Mouse (Mus musculus) left cerebral cortex, postnatal 10 days (tissue): ENCODE results near the gene BC051142. TPM values are rescaled to one million over a fixed set of nuclear protein-coding genes. Genes with fewer than 3 reads are reported as not detected.

Experiments used
- DNase-seq, 2 experiments: peaks; one replicate each; pipeline ENCODE4 v3.0.0; 2021 to 2022; ENCODE audit warnings: low spot score in 2 of 2, mixed read lengths in 1 of 2; ENCODE audit errors: extremely low spot score in 1 of 2
- intact Hi-C: fragments of 180-260 bp; cut with DNase I; formaldehyde crosslinking; loops from one replicate; pipeline ENCODE4 v1.15.1; 2025
- total RNA-seq, 2 experiments: library from RNA; stranded (reverse); gene quantifications; 2 replicates each; pipeline ENCODE4 v1.2.3; 2021

Gene BC051142
- 1 to 10 TPM; 6.6 to 9.9 TPM for total RNA-seq

DNA sequence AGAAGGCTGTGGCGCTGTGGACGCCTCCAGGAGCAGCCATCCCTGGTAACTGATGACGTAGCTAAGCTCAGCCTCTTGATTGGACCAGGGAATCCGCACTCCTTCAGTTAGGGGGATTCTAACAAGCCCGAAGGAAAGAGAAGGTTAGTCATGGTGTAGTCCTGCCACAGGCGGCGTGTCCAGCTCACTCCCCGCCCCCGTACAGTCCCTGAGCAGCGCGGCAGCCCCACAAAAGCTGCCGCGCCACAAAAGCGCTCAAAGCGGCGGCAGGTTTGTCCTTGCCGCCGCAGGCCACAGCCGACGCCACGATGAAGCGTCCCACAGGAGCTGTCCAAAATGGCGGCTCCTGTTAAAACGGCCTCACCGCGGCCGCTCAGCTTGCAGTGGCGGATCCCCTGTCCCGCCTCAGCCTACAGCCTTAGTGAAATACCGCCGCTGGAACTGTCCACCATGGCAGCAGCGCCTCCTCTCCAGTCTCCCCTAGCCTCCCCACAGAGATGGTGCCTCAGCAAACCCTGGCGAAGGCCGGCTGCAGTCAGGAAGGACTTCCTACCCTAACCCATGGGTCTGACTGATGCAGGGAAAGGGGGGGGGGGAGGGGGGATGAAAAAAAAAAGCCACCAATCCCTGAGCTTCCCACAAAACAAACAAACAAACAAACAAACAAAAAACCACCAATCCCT lies at the start of gene BC051142:
Gene BC051142 (plus strand): TSS at position 110 of the 683 bp plus-strand sequence.
- peak; percentile 83 to 88 for DNase-seq
- intact Hi-C loops, result no loop called here

DNA sequence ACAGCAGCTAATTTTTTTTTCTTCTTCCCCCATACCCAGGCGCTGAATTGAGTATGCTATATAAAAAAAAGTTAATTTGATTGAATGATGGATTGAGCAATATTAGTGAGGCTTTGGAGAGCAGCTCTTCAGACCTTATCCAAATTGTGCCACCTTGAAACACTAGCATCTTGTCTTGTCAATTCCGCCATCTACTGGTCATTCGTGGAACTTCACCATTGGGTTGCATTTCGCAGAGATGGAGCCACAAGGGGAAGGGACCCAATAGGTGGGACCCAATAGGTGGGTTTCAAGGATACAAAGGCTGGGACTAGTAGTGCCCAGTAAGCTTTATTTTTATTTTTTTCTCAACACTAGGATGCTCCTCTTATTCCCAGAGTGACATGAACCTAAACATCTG lies 49.2 kb upstream of the BC051142 start:
- peak; percentile 69 to 70 for DNase-seq
- intact Hi-C loops, result loop anchor here (2.0 kb wide), 1 partner anchor 101 kb away; no protein-coding TSS in a partner anchor

DNA sequence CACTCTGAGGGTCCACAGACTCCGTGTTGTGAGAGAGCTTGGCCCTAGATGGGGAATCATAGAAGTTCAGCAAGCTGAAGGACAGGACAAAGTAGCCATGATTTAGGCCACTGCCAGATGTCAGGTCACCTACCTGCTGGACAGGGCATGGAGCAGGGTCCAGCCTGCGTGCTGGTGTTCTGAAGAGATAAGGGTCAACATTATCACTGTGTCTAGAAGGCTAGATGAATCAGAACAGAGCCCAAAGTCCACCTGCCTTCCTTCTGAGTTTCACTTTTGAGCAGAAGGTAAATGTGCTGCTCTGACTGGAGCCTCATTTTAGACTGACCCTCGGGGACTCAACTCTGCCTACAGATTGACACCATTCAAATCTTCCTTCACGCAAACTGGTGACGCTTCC lies 44.1 kb upstream of the BC051142 start, which contains the start of gene Btnl2:
Gene Btnl2 (plus strand): TSS at position 284 of the 400 bp plus-strand sequence.
- no peak for DNase-seq
- intact Hi-C loops, result loop anchor here (5.0 kb wide), 1 partner anchor 177 kb away; no protein-coding TSS in a partner anchor

GRCm38 (mm10) chr17:34354940-34355339 lies 43.7 kb upstream of the BC051142 start:
- DNase-seq, result no peak
- intact Hi-C loops, result loop anchor here (5.0 kb wide), 1 partner anchor 178 kb away; no protein-coding TSS in a partner anchor

DNA sequence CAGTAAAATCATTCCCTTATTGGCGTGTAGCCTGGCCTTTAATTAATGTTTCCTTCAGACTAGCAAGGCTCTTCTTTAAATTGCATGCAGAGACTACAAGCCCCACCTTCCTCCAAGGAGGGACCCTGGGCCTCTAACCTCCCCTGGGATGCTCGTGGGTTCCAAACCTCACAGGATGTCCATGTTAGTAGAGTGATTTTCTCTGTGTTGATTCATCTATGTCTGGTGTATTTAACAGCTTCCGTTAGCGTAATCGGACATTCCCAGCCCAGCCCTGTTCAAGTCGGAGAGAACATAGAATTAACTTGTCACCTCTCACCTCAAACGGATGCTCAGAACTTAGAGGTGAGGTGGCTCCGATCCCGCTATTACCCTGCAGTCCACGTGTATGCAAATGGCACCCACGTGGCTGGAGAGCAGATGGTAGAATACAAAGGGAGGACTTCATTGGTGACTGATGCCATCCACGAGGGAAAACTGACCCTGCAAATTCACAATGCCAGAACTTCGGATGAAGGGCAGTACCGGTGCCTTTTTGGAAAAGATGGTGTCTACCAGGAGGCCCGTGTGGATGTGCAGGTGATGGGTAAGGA lies 35.6 kb upstream of the BC051142 start:
- intact Hi-C loops, result no loop called here

GRCm38 (mm10) chr17:34363676-34364310 lies 34.8 kb upstream of the BC051142 start:
- no peak for DNase-seq
- intact Hi-C loops, result no loop called here

More for the DNA sequence above, 35.6 kb upstream of the BC051142 start:
- no peak for DNase-seq

DNA sequence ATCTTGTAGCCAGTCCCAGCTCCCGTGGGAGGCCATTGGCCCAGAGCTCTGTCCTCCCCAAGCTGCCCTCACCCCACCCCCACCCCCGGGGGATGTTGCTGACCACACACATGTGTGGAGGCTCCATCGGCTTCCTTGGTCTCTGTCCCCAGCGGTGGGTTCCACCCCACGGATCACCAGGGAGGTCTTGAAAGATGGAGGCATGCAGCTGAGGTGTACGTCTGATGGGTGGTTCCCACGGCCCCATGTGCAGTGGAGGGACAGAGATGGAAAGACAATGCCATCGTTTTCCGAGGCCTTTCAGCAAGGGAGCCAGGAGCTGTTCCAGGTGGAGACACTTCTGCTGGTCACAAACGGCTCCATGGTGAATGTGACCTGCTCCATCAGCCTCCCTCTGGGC lies 33.6 kb upstream of the BC051142 start:
- peak in 1 of 2 experiments; percentile 35 for DNase-seq
- intact Hi-C loops, result no loop called here

DNA sequence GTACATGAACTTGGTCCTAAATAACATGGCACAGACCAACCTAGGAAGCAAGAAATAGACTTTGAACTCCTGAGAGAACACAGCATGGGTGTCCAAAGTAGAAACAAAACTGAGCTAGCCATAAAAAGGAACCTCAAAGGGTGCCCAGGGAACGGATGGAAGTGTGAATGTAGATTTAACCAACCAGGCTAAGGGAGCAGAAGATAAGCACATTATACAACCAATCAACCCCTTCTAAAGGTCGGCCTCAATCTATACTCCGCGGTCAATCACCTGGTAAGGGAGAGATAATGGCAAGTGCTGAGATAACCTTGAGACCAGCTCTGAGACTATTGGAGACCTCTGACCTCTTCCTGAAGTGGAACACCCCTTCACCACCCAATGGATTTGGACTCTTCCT lies 28.1 kb upstream of the BC051142 start:
- DNase-seq, result no peak
- intact Hi-C loops, result no loop called here

DNA sequence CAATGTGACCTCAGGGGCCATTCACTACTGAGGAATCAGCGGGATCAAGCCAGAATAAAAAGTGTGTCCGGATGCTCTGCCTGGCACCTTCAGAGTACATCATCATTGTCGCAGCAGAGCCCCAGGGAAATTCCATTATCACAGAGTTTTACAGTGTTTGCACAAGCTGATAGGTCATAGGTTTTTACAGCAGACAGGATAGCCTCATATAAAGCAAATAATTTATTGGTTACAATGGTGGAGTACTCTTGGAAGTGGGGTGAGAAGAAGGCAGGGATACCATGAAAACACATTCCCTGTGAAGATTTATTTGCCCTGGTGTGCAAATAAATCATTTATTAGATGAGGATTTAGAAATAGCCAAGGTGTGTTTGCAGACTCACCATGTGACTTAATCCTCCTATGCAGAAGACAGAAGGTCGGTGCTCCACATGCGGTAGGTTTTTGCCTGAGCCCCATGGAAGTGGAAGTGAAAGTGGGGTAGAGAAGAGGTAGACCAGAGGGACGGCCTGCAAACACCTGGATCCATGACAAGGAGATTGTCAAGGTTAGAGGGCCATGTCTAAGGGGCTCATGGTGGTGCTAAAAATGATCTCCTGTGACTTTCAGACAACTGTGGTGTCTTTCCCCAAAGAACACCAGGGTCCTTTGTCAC lies 25.4 kb upstream of the BC051142 start:
- DNase-seq, result no peak
- intact Hi-C loops, result no loop called here

GRCm38 (mm10) chr17:34376847-34377246 lies 21.8 kb upstream of the BC051142 start, which contains the start of gene Btnl1:
Gene Btnl1, plus strand, starts transcription at chr17:34377132.
- intact Hi-C loops, result no loop called here
- no peak for DNase-seq

GRCm38 (mm10) chr17:34377450-34378209 lies 21.0 kb upstream of the BC051142 start:
- intact Hi-C loops, result no loop called here

GRCm38 (mm10) chr17:34378716-34379115 lies 19.9 kb upstream of the BC051142 start:
- intact Hi-C loops, result no loop called here
- no peak for DNase-seq

More at GRCm38 (mm10) chr17:34377450-34378209, 21.0 kb upstream of the BC051142 start:
- DNase-seq, result peak in 1 of 2 experiments; percentile 52

DNA sequence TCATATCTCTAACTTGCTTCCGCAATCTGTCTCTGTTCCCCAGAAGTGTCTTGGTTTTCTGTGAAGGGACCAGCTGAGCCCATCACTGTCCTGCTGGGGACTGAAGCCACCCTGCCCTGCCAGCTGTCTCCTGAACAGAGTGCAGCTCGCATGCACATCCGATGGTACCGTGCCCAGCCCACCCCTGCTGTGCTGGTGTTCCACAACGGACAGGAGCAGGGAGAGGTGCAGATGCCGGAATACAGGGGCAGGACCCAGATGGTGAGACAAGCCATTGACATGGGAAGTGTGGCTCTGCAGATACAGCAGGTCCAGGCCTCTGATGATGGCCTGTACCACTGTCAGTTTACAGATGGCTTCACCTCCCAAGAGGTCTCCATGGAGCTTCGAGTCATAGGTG lies 19.2 kb upstream of the BC051142 start:
- intact Hi-C loops, result no loop called here
- no peak for DNase-seq

- intact Hi-C loops, result no loop called here
- DNase-seq, result no peak
These were observed 16.7 kb upstream of the BC051142 start for GRCm38 (mm10) chr17:34381876-34382275.

DNA sequence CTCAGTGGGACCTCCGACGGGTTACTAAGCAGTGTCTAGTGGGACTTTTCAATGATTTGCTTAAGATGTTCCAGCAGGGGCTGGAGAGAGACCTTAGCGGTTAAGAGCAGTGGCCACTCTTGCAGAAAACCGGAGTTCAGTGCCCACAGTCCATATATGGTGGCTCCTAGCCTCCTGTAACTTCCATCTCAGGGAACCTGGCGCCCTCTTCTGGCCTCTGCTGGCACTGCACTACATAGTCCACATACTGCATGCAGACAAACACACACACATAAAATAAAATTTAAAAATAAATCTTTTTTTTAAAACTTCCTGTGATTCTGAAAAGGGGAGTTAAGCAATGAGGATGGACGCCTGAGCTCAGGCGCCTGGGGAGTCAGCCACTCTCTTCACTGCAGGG lies 15.4 kb upstream of the BC051142 start:
- intact Hi-C loops, result no loop called here
- DNase-seq, result no peak

DNA sequence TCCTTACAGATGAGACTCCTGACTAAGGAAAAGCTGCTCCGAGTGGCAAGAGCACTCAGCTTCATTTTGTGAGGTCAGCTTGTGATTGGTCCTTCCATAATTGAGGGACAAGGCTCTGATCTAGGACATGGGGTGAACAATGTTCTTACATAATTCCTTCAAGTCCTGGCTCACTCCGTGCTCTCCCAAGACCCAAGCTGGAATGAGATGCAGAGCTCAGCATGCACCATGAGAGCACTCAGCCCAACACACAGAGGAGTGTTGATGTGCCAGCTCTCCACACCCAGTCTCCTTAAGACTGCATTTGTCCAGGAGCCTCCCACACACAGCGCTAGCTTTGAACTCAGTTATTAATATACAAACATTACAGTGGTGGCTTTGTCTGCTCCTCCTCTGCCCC lies 13.9 kb upstream of the BC051142 start:
- intact Hi-C loops, result no loop called here
- no peak for DNase-seq

GRCm38 (mm10) chr17:34386656-34387055 lies 12.0 kb upstream of the BC051142 start:
- no peak for DNase-seq
- intact Hi-C loops, result no loop called here

DNA sequence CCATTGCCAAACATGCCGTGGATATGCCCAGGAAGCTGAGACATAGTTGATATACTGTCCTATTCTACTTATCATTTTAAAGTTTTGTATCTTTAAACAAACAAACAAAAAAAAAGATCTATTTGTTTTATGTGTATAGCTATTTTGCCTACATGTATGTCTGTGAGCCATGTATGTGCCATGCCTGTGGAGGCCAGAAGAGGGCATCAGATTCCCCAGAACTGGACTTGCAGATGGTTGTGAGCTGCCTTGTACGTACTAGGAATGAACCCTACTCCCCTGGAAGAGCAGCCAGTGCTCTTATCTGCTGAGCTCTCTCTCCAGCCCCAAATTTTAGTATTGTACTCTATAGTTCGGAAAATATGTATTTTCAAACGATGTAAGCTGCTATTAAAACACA lies 10.1 kb upstream of the BC051142 start:
- DNase-seq, result no peak
- intact Hi-C loops, result no loop called here

- no peak for DNase-seq
- intact Hi-C loops, result no loop called here
These were observed 7.1 kb upstream of the BC051142 start for GRCm38 (mm10) chr17:34391507-34391906.
